Mouse (Mus musculus): Measurements from ENCODE around the gene Mapkap1. TPM values are rescaled to one million over a fixed set of nuclear protein-coding genes. Genes with fewer than 3 reads are reported as not detected.
"Not testable (repeated sequence)": the region's sequence is repeated elsewhere in the genome, so short reads cannot be mapped to it uniquely, and the experiment has no call there.

Gene Mapkap1
- total RNA-seq, 1 experiment from 2014 or later, result 96.7 TPM

GRCm38 (mm10) chr2:34432887-34433286, 26.3 kb downstream of the Mapkap1 start:
- not testable (repeated sequence) for DNase-seq

- DNase-seq, result no peak
Measured at GRCm38 (mm10) chr2:34436321-34436720, 29.8 kb downstream of the Mapkap1 start.

- DNase-seq, result no peak
Measured at GRCm38 (mm10) chr2:34448756-34449155, 42.2 kb downstream of the Mapkap1 start.

GRCm38 (mm10) chr2:34462490-34462889, 55.9 kb downstream of the Mapkap1 start:
- no peak for DNase-seq

GRCm38 (mm10) chr2:34468559-34469141, 62.1 kb downstream of the Mapkap1 start:
- peak; percentile 32 for DNase-seq

- no peak for DNase-seq
Measured at GRCm38 (mm10) chr2:34469324-34469723, 62.8 kb downstream of the Mapkap1 start.

GRCm38 (mm10) chr2:34473775-34474174, 67.2 kb downstream of the Mapkap1 start:
- DNase-seq, result no peak

- no peak for DNase-seq
Measured at GRCm38 (mm10) chr2:34481401-34481800, 74.8 kb downstream of the Mapkap1 start.

- DNase-seq, result no peak
Measured at GRCm38 (mm10) chr2:34482102-34482501, 75.5 kb downstream of the Mapkap1 start.

GRCm38 (mm10) chr2:34482531-34482930, 76.0 kb downstream of the Mapkap1 start:
- DNase-seq, result no peak

GRCm38 (mm10) chr2:34487281-34487680, 80.7 kb downstream of the Mapkap1 start:
- no peak for DNase-seq

GRCm38 (mm10) chr2:34503975-34504730, 97.6 kb downstream of the Mapkap1 start:
- no peak for DNase-seq

GRCm38 (mm10) chr2:34506162-34506561, 99.6 kb downstream of the Mapkap1 start:
- DNase-seq, result not testable (repeated sequence)

GRCm38 (mm10) chr2:34509856-34510255, 103.3 kb downstream of the Mapkap1 start:
- DNase-seq, result no peak

- no peak for DNase-seq
Measured at GRCm38 (mm10) chr2:34515263-34515662, 108.7 kb downstream of the Mapkap1 start.

GRCm38 (mm10) chr2:34518083-34518482, 111.5 kb downstream of the Mapkap1 start:
- no peak for DNase-seq

GRCm38 (mm10) chr2:34518526-34518925, 112.0 kb downstream of the Mapkap1 start:
- no peak for DNase-seq

- DNase-seq, result peak; percentile 58
Measured at GRCm38 (mm10) chr2:34519525-34519924, 113.0 kb downstream of the Mapkap1 start.

- DNase-seq, result no peak
Measured at GRCm38 (mm10) chr2:34521384-34521783, 114.8 kb downstream of the Mapkap1 start.

GRCm38 (mm10) chr2:34526527-34527371, 120.2 kb downstream of the Mapkap1 start:
- peak; percentile 52 for DNase-seq

GRCm38 (mm10) chr2:34528491-34528890, 121.9 kb downstream of the Mapkap1 start:
- no peak for DNase-seq

GRCm38 (mm10) chr2:34530042-34530441, 123.5 kb downstream of the Mapkap1 start:
- DNase-seq, result peak; percentile 35

- peak; percentile 25 for DNase-seq
Measured at GRCm38 (mm10) chr2:34531801-34532298, 125.3 kb downstream of the Mapkap1 start.

Measured in adrenal gland, postnatal 25 days (tissue).